Mouse (Mus musculus): Measurements from ENCODE around the gene Gm21987. TPM values are rescaled to one million over a fixed set of nuclear protein-coding genes. Genes with fewer than 3 reads are reported as not detected.

The Gm21987 gene
- total RNA-seq, 2 experiments from 2014 or later, result not detected

DNA sequence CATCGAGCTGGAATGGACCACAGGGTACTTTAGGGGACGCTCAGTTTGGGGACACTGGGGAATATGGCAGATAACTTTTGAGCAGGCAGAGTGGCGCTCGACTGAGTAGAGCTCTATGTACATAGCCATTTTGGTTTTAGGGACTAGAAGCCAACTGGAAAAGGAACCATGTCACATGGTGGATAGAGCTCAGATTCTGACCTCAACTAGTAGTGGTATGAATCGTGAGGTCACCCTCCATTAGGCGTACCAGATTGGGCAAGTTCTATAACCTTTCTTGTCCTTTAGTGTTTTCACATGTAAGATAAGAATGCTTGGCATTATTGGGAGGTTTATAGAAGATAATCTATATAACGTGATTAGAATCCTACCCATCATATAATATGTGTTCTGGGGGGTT lies 43.5 kb downstream of the Gm21987 start:
- no peak for DNase-seq (ENCODE audit: low spot score in 2 of 2)

DNA sequence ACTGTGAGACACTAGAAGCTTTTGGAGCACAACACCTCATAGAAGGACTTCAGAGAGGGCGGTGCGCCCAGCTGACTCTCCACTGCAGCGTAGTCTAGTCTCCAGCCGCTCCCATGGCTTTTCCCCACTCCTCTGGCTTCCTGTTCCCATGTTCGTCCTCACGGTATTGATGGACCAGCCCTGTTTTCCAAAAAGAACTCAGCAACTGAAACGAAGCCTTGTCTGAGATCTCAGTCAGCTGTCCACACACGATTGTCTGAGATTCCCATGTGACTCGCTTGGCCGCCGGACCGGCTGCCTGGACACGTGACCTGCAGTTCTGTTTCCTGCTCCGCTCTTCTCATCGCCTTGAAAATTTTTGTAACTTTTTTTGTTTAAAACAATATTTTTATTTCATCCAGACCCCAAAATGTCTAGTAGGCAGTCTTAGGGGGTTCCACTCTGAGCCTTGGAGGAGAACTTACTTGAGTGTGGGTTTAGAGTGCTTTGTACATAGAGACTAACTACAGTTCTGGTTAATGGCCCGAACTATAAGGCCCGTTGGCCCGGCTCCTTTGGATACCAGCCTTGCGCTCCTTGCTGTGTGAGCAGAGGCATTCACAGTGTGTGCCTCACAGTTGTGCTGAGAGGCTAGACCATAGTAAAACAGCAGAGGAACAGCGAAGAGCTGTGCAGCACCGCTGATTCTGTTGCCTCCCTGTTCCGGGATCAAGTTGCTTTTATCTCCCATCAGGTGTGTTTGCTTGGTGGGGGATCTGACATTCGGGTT lies 45.5 kb downstream of the Gm21987 start:
- peak; percentile 49 to 70 for DNase-seq (ENCODE audit: low spot score in 2 of 2)

DNA sequence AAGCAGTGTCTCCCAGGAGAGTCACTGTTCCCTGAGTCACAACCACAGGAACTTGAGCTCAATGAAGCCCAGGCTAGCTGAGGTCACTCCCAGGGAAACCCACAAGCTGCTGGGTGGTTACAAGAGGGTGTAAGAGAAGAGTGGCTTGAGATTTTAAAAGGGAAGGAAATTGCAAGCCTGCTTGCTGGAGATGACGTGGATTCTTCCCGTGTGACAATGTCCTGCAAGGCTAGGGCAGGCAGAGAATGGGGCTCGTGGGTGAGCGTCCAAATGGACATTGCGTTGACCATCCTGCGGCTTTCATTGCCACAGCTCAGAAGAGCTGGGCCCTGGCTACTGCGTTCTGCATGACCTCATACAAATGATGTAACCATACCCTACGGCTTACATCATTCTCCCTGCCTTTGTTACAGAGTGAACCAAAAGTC lies 47.4 kb downstream of the Gm21987 start:
- no peak for DNase-seq (ENCODE audit: low spot score in 2 of 2)

DNA sequence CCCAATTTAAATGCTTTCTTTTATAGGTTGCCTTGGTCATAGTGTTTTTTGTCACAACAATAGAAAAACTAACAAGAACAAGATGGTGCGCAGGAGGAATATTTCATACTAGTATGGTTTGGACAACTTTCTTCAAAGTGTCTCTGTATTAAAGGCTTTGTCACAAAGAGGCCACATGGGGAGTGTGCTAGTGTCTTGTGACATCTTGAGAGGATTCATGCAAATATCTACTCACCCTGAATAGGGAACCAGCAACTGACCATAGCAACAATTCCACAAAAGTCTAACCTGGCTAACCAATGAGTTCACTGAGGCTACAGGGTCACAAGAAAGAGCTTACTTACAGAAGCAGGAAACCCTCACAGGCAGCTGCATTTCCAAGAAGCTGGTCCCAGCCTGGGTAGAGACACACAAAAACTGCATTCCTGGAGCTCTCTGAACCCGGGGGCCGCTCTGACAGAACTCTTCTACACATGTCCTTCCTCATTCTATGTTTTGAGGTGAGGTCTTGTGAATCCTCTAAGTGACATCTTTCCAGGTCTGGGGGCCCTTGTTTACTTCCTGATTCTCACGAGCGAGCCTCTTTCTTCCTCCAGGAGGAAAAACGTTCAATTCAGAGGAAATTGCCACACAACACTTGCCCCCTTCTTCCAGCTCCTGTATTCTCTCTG lies 48.4 kb downstream of the Gm21987 start:
- no peak for DNase-seq (ENCODE audit: low spot score in 2 of 2)

DNA sequence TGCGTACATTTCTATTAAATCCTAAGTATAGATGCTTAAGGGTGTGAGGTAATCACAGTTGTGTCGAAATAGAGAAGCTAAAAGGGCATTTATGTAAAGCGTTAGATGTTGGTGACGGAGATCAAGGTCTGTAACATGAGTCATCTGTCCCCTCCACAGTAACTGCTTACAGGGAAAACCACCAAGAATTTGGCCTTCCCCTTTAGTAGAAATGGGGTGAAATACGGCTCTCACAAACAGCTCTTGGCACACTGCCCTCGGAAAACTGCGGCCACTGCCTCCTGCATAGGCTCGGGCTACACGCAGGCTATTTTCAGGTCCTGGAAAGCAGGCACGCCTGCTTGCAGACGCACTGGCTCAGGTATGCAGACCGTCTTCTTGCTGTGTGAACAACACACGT lies 49.3 kb downstream of the Gm21987 start:
- peak in 1 of 2 experiments; percentile 72 for DNase-seq (ENCODE audit: low spot score in 2 of 2)

DNA sequence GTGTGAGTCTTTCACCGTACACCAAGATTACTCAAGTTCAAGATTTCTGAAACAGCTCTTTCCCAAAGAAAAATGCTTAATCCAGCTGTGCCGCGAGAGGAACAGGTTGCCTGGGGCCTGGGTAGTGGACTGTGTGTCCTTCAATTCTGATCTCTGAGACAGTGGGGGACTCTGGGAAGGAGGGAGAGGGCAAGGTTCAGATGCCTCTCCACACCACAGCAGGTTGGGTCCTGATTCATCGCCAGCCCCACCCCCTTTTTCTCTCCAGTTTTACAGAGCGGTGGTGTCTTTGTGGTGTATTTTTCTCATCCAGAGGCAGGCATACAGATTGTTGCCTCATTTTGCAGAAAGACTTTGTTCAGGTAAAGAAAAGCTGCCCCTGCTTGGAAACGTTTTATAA lies 51.4 kb downstream of the Gm21987 start:
- no peak for DNase-seq (ENCODE audit: low spot score in 2 of 2)

DNA sequence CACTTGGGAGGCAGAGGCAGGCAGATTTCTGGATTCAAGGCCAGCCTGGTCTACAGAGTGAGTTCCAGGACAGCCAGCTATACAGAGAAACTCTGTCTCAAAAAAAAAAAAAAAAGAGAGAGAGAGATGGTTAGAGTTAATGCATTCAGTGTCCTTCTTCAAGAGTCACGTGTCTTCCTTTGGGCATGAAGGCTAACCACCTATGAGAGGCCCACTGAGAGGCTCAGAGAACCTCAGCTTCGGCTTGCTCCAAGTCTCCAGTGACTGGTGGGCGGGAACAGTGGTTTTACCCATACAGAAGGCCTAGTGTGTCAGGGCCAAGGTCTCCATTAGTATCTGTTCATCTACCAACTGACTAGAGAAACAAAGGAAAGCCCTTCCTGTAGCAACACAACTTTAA lies 52.2 kb downstream of the Gm21987 start:
- DNase-seq (ENCODE audit: low spot score in 2 of 2), result no peak

DNA sequence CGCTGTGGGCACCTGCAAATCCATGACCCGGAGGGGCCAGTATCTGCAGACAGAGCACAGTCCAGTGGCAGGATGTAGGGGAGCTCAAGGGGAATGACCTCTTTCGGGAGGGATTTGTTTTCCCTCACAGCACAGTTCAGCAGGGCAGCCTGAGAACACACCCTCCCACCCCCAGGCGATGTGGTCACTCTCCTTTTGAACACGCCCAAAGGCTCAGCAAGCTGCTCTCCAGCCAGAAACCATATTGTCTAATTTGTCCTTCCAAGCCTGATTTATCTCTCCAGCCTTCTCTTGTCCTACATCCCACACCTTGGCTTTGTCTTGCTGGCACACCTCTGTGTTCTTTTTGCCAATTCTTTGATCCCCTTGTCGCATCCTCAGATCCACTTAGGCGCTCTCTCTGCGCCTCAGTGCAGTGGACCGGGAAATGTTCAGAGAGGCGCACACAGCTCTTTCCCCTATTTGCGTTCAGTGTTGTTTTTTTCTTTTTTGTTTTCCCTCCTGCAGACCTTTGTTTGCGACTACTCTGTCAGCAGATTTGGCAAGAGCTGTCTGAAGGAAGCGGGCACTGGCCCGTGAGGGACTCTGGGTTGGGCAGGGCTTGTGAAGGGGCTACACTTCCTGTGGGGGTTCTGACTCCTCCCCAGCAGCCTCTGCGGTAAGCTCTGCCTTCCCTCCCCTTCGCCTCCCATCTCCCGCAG lies 52.8 kb downstream of the Gm21987 start:
- peak in 1 of 2 experiments; percentile 53 for DNase-seq (ENCODE audit: low spot score in 2 of 2)

DNA sequence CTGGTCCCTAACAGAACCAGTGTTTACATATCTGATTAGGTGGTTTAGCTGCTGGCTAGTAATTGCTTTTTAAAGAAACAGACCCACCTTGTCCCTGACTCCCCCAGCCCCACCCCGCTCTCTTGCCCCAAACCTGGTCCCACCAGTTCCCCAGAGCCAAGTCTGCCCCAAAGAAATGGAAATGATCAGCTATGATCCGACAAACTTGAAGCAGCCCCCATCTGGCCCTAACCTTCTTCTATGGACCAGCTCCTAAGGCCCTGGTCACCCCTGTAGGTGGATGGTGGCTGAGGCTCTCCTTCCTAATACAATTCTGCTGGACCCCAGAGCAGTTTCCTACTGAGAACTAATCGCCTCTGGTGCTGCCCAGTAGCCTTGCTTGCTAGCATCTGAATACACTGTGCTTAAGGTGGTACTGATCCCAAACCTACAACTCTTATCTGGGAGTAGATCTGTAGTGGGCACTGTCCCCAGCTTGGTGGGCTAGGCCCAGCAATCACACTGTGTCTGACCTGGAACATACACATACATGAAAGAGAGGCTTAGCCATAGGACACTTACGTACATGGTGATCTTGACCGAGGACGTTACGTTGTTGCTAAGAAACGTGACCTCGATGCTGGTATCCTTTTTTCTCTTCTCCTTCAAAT lies 53.6 kb downstream of the Gm21987 start:
- no peak for DNase-seq (ENCODE audit: low spot score in 2 of 2)

DNA sequence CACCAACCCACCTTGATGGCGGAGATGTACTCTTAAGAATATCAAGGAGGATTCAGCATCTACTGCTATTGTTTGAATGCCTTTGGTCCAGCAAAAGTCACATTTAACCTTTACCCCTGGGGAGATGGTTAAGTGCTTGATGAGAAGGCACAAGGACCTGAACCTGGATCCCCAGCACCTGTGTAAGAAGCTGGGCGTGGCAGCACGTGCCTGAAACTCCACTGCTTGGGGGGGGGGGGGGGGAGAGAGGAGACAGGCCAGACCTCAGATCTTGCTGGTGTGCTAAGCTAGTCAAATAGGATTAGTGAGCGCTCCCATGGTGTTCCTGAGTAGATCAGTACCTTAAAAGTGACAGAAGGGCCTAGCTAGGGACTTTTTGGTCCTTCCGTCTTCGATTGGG lies 54.6 kb downstream of the Gm21987 start:
- no peak for DNase-seq (ENCODE audit: low spot score in 2 of 2)

DNA sequence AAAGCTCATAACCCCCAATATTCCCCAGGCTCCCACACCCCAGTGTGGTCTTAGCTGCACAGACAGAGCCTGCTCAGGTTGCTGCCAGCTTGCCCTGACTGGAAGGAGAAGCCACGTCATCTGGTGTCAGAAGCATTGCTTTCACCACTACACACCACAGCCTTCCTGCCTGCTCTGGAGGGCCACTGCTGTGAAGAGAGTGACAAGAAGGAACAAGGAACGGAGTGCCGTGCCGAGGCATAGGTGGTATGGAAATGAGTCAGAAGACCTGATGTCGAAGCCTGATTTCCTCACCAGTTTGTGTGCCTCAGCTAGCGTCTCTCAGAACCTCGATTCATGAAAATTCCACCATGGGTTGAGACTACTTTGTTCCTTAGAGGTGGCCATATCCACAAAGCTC lies 56.8 kb downstream of the Gm21987 start:
- DNase-seq (ENCODE audit: low spot score in 2 of 2), result no peak

DNA sequence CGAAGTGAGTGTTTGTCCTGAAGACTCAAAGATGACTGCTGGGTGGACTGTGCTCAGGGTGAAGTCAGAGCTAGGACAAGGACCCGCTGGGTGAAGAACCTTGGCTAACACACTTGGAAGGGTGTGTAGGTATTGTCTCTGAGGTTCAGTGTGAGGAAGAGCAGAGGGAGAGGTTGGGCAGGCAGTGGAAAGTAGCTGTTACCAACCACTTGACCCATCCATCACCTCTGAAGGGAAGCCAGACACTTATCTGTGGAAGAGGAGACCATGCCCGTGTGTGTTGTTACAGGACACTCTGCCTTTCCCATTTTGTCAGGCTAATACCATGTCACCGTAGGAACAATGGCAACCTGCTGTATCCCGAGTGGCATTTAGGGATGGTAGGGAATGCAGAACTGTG lies 59.5 kb downstream of the Gm21987 start:
- no peak for DNase-seq (ENCODE audit: low spot score in 2 of 2)

DNA sequence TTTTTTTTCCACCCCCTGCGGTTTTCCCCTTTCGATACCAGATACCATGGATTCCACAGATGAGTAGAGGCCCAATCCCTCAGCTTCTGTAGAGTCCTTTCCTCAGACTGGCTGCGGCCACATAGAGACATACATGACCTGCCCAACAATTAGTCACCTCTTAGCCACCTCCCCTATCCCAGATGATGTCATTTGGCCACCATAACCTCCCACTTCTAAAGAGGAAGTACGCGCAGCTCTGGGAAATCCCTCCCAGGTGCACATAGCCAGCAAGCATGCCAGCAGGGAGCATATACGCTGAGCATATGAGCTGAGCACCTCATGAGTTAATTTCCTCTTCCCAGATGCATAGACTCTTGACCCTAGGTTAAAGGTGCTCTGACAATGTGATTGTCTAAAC lies 59.9 kb downstream of the Gm21987 start:
- no peak for DNase-seq (ENCODE audit: low spot score in 2 of 2)

DNA sequence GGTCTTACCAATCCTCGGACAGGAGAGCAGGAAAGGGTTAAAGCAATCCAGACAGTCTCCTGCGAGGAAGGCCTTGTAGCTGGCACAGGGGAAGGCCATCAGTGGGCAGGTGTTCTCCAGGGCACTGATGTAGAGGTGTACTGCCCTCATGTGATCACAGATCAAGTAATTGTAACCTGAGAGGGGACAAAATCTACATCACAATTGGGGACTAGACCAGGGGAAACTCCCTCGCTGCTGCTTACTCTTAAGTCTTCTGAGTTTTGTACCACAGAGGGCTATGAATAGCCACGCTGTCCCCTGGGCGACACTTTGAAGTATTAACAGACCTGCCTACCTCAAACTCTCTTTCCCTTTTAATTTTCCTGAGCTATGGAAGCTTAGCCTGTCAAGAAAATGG lies 60.7 kb downstream of the Gm21987 start:
- DNase-seq (ENCODE audit: low spot score in 2 of 2), result no peak

DNA sequence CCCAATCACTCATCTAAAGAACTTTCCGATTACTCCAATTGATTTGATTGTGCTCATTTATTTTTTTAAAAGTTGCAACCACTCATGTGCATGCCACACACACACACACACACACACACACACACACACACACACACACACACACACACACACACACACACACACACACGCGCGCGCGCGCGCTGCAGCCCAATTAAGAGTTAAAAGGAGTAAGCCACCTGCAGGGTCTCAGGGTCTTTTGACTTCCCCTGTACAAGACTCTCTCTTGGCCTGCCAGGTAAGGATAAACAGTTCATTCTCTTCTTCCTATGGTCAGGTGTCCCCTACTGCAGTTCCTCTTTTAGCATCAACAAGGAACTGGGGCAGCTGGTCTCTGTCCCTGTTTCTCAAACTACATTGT lies 61.6 kb downstream of the Gm21987 start:
- no peak for DNase-seq (ENCODE audit: low spot score in 2 of 2)

Other genes with a start within 250 kb of the Gm21987 start
- gene Nr1i2, start 52.2 kb upstream of the Gm21987 start, total RNA-seq (2021), result under 1 TPM in 1 of 2 experiments, not detected in 1; 0.16 TPM
- under 1 TPM in 1 of 2 experiments, not detected in 1; 0.20 TPM for gene Maats1, start 4.9 kb upstream of the Gm21987 start, total RNA-seq (2021)
- gene Cox17, start within 50 bp of the Gm21987 start, total RNA-seq (2021), result 100 to 1,000 TPM; 109 to 129 TPM
- 10 to 100 TPM; 42.5 to 57.1 TPM for gene Popdc2, start 15.2 kb downstream of the Gm21987 start, total RNA-seq (2021)
- gene Pla1a, start 86.1 kb downstream of the Gm21987 start, total RNA-seq (2021), result 1 to 10 TPM; 1.5 to 2.0 TPM
- gene Adprh, start 105.7 kb downstream of the Gm21987 start, total RNA-seq (2021), result 10 to 100 TPM; 41.5 to 45.3 TPM
- gene Cd80, start 108.5 kb downstream of the Gm21987 start, total RNA-seq (2021), result under 1 TPM; 0.26 to 0.44 TPM
- gene Timmdc1, start 175.6 kb downstream of the Gm21987 start, total RNA-seq (2021), result 10 to 100 TPM; 30.8 to 33.5 TPM
- gene Poglut1, start 203.2 kb downstream of the Gm21987 start, total RNA-seq (2021), result 10 to 100 TPM; 12.7 to 14.8 TPM
- 10 to 100 TPM; 47.4 to 56.4 TPM for gene Tmem39a, start 211.7 kb downstream of the Gm21987 start, total RNA-seq (2021)